Mouse (Mus musculus): ENCODE measurements around the gene Nipal4. TPM values are rescaled to one million over a fixed set of nuclear protein-coding genes. Genes with fewer than 3 reads are reported as not detected.

The Nipal4 gene
- polyA plus RNA-seq, 1 experiment from 2014 or later, result 0.40 TPM

DNA sequence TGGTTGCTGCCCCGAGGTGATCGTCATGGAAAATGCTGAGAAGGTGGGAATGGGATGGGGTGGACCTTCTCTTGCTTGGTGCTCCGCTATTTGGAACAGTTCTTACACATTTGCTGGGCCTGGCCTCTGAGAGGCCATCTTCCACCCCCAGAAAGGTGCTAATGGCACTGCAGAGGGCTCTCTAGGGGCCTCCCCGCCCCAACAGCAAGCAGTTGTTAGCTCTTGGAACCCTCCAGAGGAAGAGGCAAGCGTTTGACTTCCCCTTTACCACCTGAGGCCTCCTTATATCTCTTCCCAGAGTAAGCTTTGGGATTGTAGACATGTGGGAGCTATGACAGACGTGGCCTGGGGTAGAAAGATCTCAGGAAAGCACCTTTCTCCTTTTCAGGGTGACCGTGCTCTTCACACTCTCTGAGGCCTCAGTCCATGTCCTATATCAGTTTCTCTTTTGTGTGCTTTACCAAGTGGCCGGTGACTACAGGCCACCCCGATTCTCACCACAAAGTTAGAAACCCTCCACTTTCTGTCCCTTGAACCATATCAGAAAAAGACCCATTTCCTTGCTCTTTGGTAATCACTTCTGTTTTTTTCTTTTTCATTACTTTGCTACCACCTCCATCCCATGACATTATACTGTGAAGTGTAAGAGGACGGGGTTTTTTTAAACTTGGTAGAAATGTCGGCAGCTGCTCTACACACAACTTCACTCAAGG, 21.0 kb downstream of the Nipal4 start:
- ATAC-seq, result no peak
- H3K36me3 ChIP-seq (ENCODE audit: poor library complexity, severe bottlenecking), result peaks cover 40% of the 10 kb centered on the region

DNA sequence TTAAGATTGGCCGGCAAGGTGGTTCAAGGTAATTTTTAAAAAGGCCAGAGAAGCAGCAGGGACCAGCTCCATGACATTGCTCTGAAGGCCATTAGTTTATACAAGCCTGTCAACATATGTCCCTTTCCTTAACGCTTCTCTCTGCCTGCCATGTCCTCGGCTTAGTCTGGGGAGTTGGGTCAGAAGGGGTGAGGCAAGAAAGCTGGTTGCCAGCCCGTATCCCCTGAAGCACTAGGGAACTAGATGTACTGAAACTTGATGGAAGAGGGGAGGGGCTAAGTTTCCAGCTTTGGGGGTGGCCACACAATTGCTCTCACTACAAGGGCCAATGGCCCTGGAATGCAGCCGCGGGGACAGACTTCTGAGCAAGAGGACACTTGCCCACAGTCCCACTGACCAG, 23.0 kb downstream of the Nipal4 start:
- Histone ChIP-seq H3K27ac (no peak overlapping the region), H3K9me3 (replicated peaks) (no peaks in the 10 kb centered on the region), H3K36me3 (ENCODE audit: poor library complexity, severe bottlenecking) (peaks cover 60% of the 10 kb centered on the region), H3K4me1 (no peaks in the 10 kb centered on the region), H3K9ac (no peak overlapping the region), H3K4me2 (no peak overlapping the region), H3K27me3 (no peaks in the 10 kb centered on the region), H3K4me3 (no peak overlapping the region)
- whole genome bisulfite sequencing, result 82% methylated on average over 6 of the region's 6 CpGs
- no peak for ATAC-seq

More for the DNA sequence above, 21.0 kb downstream of the Nipal4 start:
- H3K4me3 ChIP-seq, result no peak overlapping the region
- H3K4me2 ChIP-seq, result no peak overlapping the region
- 87% methylated on average over 11 of the region's 11 CpGs for WGBS
- H3K27me3 ChIP-seq, result no peaks in the 10 kb centered on the region
- no peaks in the 10 kb centered on the region for H3K4me1 ChIP-seq
- H3K9me3 ChIP-seq (replicated peaks), result no peaks in the 10 kb centered on the region
- no peak overlapping the region for H3K27ac ChIP-seq
- no peak overlapping the region for H3K9ac ChIP-seq

DNA sequence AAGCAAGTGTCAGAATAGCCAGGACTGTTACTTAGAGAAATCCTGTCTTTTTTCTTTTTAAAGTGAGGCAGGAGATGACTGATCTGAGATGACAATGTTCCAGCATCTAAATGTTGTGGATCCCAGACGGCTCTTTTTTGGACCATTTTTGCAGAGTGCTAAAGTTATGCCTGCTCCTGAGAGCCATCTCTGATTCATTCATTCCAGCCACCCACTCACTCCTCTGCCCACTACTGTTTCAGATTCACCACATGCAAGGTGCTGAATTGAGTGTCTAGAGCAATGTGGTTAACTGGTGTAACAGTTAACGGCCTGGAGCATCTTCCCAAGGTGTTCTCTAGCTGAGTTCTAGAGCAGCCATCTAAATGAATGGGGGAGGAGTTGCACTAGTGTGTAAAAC, 31.4 kb downstream of the Nipal4 start:
- WGBS, result 93% methylated on average over 2 of the region's 2 CpGs
- no peak for ATAC-seq
- H3K27ac ChIP-seq, result no peak overlapping the region

DNA sequence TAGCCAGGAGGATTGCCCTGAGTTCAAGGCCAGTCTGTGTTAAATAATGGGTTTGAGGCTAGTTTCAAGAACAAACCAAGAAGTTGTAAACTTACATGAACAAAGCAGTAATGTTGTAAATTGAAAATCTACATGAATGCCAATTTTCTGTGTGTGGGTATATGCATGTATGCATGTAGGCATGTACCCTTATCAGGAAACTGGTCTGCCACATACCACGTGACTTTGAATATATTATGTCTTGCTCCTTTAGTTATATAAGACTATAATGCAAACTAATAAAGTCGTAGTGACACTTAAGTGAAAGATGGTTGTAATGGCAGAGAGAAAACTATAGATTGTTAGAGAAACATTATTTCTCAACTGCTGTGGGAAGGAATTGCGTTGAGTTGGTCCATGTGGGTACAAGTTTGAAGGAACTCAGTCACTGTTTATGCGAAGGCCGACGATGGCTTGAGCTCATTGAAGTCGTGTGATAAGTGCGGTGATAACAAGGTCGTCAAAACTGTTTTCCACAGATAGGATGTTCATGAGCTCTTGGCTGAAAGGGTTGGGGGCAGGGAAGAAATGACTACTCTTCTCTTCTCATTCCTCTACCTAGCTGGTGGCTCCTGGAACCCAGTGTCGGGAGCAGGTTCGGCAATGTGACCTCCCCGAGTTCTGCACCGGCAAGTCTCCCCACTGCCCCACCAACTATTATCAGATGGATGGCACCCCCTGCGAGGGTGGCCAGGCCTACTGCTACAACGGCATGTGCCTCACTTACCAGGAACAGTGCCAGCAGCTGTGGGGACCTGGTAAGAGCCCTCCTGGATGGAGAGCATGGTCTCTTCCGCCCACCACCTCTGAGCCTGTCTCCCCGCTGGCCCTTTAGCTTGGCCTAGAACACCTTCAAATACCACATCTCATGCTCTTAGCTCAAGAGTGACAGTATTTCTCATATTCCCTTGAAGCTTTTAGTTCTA, 35.0 kb downstream of the Nipal4 start:
- Histone ChIP-seq H3K9me3 (replicated peaks) (no peaks in the 10 kb centered on the region), H3K4me3 (no peak overlapping the region), H3K27me3 (no peaks in the 10 kb centered on the region), H3K9ac (no peak overlapping the region), H3K4me1 (no peaks in the 10 kb centered on the region), H3K36me3 (ENCODE audit: poor library complexity, severe bottlenecking) (peaks cover 19% of the 10 kb centered on the region), H3K27ac (no peak overlapping the region), H3K4me2 (no peak overlapping the region)
- WGBS, result 92% methylated on average over 17 of the region's 17 CpGs
- ATAC-seq, result no peak

More for the DNA sequence above, 31.4 kb downstream of the Nipal4 start:
- no peaks in the 10 kb centered on the region for H3K4me1 ChIP-seq
- no peaks in the 10 kb centered on the region for H3K27me3 ChIP-seq
- no peak overlapping the region for H3K9ac ChIP-seq
- H3K4me2 ChIP-seq, result no peak overlapping the region
- H3K9me3 ChIP-seq (replicated peaks), result no peaks in the 10 kb centered on the region
- peaks cover 44% of the 10 kb centered on the region for H3K36me3 ChIP-seq (ENCODE audit: poor library complexity, severe bottlenecking)
- no peak overlapping the region for H3K4me3 ChIP-seq

DNA sequence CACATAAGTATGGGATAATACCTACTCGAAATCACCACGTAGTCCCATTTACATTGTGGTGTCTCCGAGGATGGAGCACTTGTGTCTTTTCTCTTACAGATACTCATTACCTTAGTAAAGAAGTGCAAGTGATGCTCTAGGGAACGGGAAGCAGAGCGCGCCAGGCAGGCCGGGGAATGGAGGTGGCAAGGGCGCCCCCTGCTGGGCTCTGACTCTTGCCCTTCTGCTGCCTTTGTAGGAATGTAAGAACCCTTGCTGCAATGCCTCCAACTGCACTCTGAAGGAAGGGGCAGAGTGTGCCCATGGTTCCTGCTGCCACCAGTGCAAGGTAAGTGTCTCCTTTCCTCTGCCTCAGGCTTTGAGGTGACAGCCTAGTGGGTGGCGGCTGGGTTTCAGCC, 37.8 kb downstream of the Nipal4 start:
- H3K27me3 ChIP-seq, result no peaks in the 10 kb centered on the region
- H3K4me2 ChIP-seq, result no peak overlapping the region
- no peak overlapping the region for H3K9ac ChIP-seq
- 71% methylated on average over 9 of the region's 9 CpGs for WGBS
- ATAC-seq, result no peak
- H3K4me3 ChIP-seq, result no peak overlapping the region
- no peaks in the 10 kb centered on the region for H3K4me1 ChIP-seq
- peaks cover 17% of the 10 kb centered on the region for H3K36me3 ChIP-seq (ENCODE audit: poor library complexity, severe bottlenecking)
- no peak overlapping the region for H3K27ac ChIP-seq
- H3K9me3 ChIP-seq (replicated peaks), result no peaks in the 10 kb centered on the region

DNA sequence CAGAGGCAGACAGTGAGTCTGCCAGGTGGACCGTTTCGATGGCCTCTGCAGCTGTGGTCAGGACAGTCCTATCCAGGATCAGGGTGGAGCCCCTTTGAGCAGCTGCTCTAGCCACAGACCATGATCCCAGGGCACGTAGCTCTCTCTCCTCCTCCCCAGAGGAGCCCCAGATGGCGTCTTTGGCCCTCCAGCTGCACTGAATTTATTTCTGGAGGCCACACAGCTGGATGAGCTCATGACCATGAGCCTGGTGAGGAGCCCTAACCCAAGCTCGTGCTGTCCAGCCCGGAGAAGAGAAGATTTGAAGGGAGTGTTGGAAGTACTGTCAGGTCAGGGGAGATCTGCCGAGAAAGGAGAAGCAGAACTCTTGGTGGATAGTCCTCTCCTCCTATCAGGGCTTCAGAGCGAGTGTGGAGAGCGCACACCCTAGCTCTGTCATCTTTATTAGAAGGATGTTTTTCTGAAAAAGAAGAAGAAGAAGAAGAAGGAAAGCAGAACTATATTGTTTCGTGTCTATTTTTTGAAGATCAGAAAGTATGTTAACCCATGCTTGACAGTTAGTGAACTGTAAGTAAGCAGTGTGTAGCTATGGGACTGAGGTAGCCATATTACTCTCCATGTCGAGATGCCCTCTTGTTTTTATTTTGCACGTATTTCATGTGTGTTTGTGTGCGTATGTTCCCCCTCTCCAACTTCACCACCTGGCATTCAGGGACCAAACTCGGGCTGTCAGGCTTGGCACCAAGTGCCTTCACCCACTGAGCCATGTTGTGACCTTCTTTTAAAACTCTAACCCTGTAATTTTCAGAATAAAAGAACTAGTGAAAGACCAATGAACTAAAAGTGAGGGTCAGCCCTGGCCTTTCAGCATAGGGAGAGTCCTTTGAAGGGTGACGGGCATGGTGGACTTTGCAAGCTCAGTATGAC, 38.4 kb downstream of the Nipal4 start:
- Histone ChIP-seq H3K27ac (no peak overlapping the region), H3K27me3 (no peaks in the 10 kb centered on the region), H3K4me1 (no peaks in the 10 kb centered on the region), H3K36me3 (ENCODE audit: poor library complexity, severe bottlenecking) (peaks cover 17% of the 10 kb centered on the region), H3K4me2 (no peak overlapping the region), H3K9me3 (replicated peaks) (no peaks in the 10 kb centered on the region), H3K4me3 (no peak overlapping the region), H3K9ac (no peak overlapping the region)
- ATAC-seq, result no peak
- WGBS, result 84% methylated on average over 15 of the region's 15 CpGs

DNA sequence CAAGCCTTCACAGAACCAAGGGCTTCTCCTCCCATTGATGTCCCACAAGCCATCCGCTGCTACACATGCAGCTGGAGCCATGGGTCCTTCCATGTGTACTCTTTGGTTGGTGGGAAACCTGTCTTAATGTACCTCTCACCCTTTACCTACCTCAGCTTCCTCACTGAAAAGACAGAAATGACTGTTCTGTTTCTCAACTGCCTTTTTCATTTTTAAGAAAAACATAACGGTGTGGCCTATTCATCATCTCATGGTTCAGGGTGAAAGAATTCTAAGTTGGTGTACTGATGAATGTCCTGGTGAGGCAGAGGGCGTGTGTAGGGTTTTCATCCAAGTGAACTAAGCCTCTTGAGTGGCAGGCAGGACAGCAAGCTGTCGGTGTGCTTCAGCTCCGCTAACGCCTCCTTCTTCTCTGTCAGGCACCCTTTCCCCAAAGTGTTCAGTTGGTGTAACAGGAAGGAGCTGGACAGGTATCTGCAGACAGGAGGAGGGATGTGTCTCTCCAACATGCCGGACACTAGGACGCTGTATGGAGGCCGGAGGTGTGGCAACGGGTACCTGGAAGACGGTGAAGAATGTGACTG, 39.4 kb downstream of the Nipal4 start:
- H3K4me1 ChIP-seq, result no peaks in the 10 kb centered on the region
- no peak overlapping the region for H3K9ac ChIP-seq
- H3K36me3 ChIP-seq (ENCODE audit: poor library complexity, severe bottlenecking), result peaks cover 17% of the 10 kb centered on the region
- ATAC-seq, result no peak
- no peaks in the 10 kb centered on the region for H3K27me3 ChIP-seq
- 93% methylated on average over 11 of the region's 11 CpGs for WGBS
- H3K4me3 ChIP-seq, result no peak overlapping the region
- H3K27ac ChIP-seq, result no peak overlapping the region
- H3K4me2 ChIP-seq, result no peak overlapping the region
- no peaks in the 10 kb centered on the region for H3K9me3 ChIP-seq (replicated peaks)

DNA sequence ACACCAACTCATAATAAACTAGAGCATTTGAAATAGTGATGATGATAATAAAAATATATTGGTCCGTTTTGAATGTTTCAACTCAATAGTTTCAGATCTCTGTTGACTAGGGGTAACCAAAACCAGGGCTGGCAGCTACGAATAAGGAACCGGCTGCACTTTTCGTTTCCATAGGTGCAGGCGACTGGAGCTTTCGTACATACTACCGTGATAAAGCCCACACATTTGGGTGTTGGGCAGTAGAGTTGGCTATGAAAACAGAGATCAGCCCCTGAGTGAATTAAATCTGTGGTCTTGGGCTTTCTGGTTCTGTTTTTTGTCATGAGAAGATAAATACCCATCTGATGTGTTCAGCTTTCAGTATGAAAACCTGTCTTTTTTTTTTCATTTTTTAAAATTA, 40.0 kb downstream of the Nipal4 start:
- Histone ChIP-seq H3K27ac (no peak overlapping the region), H3K9ac (no peak overlapping the region), H3K36me3 (ENCODE audit: poor library complexity, severe bottlenecking) (peaks cover 17% of the 10 kb centered on the region), H3K27me3 (no peaks in the 10 kb centered on the region), H3K9me3 (replicated peaks) (no peaks in the 10 kb centered on the region), H3K4me2 (no peak overlapping the region), H3K4me3 (no peak overlapping the region), H3K4me1 (no peaks in the 10 kb centered on the region)
- WGBS, result 94% methylated on average over 7 of the region's 7 CpGs
- no peak for ATAC-seq

DNA sequence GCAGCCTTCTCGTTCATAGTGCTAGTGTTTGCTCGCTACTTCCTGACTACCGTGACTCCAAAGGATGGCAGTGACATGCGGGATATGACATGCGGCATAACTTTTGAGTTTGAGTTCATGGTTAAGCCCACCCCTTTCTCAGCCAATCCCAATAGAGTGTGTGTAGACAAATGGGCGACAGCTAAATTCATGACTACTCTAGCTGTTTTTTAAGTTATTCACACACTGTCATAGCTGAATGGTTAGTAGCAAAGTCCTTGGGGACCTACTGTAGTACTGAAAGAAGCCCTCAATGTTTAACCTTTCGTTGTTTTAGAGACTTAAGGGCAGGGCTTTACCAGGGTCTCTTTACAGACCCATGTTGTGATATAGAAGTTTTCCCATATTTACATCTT, 40.5 kb downstream of the Nipal4 start:
- no peaks in the 10 kb centered on the region for H3K27me3 ChIP-seq
- 95% methylated on average over 7 of the region's 7 CpGs for WGBS

DNA sequence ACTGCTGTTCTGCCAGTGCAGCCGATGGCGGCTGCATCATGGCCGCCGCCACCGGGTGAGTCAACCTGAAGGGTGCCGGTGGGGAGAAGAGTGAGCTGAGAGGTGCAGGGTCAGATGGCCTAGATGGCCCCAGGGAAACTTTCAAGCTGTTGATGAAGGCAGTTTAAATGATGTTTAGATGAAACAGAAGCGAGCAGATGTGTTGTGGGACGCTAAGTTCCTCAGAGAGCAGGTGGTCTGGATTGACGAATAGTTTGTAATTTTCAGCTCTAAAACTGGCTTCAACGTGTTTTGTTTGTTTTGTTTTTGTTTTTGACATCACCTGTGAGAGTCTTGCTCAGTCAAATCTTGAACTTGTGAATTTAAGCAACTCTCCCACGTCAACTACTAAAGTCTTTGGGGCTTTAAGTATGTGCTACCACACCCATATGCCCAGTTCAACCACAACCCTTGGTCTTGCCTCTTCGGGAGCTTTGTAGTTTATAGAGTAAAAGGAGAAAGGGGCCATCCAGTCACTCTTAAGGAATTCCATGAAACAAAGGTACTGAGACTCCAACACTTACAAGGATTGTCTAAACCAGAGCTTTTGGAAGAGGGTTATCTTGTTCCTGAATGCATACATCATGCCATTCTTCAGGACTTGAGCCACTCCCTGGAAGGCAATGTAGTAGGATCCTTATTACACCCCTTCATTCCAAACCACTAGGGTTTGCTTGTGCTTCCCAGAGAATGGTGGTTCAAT, 41.0 kb downstream of the Nipal4 start:
- H3K27me3 ChIP-seq, result no peaks in the 10 kb centered on the region
- H3K4me3 ChIP-seq, result no peak overlapping the region
- H3K9ac ChIP-seq, result no peak overlapping the region
- ATAC-seq, result no peak
- H3K36me3 ChIP-seq (ENCODE audit: poor library complexity, severe bottlenecking), result peaks cover 16% of the 10 kb centered on the region
- H3K9me3 ChIP-seq (replicated peaks), result no peaks in the 10 kb centered on the region
- H3K4me1 ChIP-seq, result no peaks in the 10 kb centered on the region
- no peak overlapping the region for H3K27ac ChIP-seq
- H3K4me2 ChIP-seq, result no peak overlapping the region
- WGBS, result 94% methylated on average over 12 of the region's 12 CpGs

More for the DNA sequence above, 40.5 kb downstream of the Nipal4 start:
- H3K4me3 ChIP-seq, result no peak overlapping the region
- H3K9me3 ChIP-seq (replicated peaks), result no peaks in the 10 kb centered on the region
- no peak for ATAC-seq
- H3K36me3 ChIP-seq (ENCODE audit: poor library complexity, severe bottlenecking), result peaks cover 16% of the 10 kb centered on the region
- no peak overlapping the region for H3K4me2 ChIP-seq
- no peak overlapping the region for H3K27ac ChIP-seq
- H3K4me1 ChIP-seq, result no peaks in the 10 kb centered on the region
- H3K9ac ChIP-seq, result no peak overlapping the region

DNA sequence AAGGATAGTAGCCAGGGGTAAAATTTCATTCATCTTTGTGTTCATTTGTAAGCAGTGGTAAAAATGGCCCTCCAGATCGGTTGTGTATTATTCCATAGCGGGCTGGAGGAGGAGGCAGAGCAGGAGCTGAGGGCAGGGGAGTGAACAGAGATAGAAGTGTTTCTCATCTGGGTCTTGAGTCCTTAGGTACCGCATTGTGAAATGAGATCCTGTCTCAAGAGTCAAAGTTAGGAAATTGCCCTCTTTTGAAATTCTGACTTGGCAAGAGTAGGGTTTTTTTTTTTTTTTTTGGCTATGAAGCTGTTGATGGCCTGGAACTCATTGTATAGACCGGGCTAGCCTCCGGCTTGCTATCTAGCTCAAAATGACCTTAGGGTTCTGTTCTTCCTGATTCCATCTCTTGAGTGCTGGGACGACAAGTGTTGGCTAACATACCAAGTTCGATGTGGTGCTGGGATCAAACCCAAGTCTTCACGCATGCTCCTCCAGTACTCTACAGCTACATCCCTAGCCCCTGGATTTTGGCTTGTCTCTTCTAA, 42.9 kb downstream of the Nipal4 start:
- ATAC-seq, result no peak
- H3K4me2 ChIP-seq, result no peak overlapping the region
- no peaks in the 10 kb centered on the region for H3K9me3 ChIP-seq (replicated peaks)
- no peak overlapping the region for H3K27ac ChIP-seq
- WGBS, result 92% methylated on average over 8 of the region's 8 CpGs
- no peaks in the 10 kb centered on the region for H3K4me1 ChIP-seq
- H3K36me3 ChIP-seq (ENCODE audit: poor library complexity, severe bottlenecking), result peaks cover 16% of the 10 kb centered on the region
- no peak overlapping the region for H3K4me3 ChIP-seq
- no peak overlapping the region for H3K9ac ChIP-seq
- no peaks in the 10 kb centered on the region for H3K27me3 ChIP-seq
